Mouse (Mus musculus) spleen, adult 2 months (tissue): ENCODE results near the gene Thegl. TPM values are rescaled to one million over a fixed set of nuclear protein-coding genes. Genes with fewer than 3 reads are reported as not detected.

Experiments used
- DNase-seq, 2 experiments: peaks; one replicate each; pipeline versions ENCODE4 v3.0.0 to v3.0.0-alpha.2; 2012 to 2021; ENCODE audit warnings: low spot score in 2 of 2, low read depth in 1 of 2
- H3K27ac ChIP-seq: fragments of 200-500 bp; 2 replicates; pipeline ENCODE4 v1.5.1; 2012; ENCODE audit warnings: low read length, inconsistent platforms; ENCODE audit not compliant: insufficient read depth
- H3K27me3 ChIP-seq: fragments of 200-500 bp; 2 replicates; pipeline ENCODE4 v1.6.1; 2012; ENCODE audit warnings: mild to moderate bottlenecking, moderate library complexity, low read length, inconsistent platforms; ENCODE audit not compliant: control insufficient read depth, insufficient read depth
- H3K36me3 ChIP-seq: fragments of 200-500 bp; 2 replicates; pipeline ENCODE4 v1.6.1; 2012; ENCODE audit warnings: mild to moderate bottlenecking, low read length, inconsistent platforms; ENCODE audit not compliant: control insufficient read depth, insufficient read depth
- H3K4me1 ChIP-seq: fragments of 200-500 bp; 2 replicates; pipeline ENCODE4 v1.6.1; 2011; ENCODE audit warnings: inconsistent platforms; ENCODE audit not compliant: control insufficient read depth, insufficient read depth, insufficient read length
- H3K4me3 ChIP-seq: fragments of 200-500 bp; 2 replicates; pipeline ENCODE4 v1.5.1; 2011; ENCODE audit warnings: mild to moderate bottlenecking, inconsistent platforms; ENCODE audit not compliant: insufficient read depth, insufficient read length; ENCODE audit errors: extremely low read depth
- CTCF ChIP-seq: fragments of 200-500 bp; IDR thresholded peaks from 2 replicates; pipeline ENCODE4 v1.5.1; 2011; ENCODE audit warnings: mild to moderate bottlenecking, inconsistent platforms; ENCODE audit not compliant: insufficient read depth, insufficient read length, insufficient replicate concordance; ENCODE audit errors: extremely low read depth
- POLR2A ChIP-seq: fragments of 200-500 bp; IDR thresholded peaks from 2 replicates; pipeline ENCODE4 v1.6.1; 2011; ENCODE audit warnings: low read depth, low read length, inconsistent platforms
- WGBS: fragments of 180-500 bp; shearing (Covaris S2); methylation state at CpG from one replicate; pipeline ENCODE4 v1.1.7; 2018; 5-methylcytosine and 5-hydroxymethylcytosine counted together
- polyA plus RNA-seq: library from polyadenylated mRNA; depleted of rRNA; stranded (reverse); fragments of >200 nt; gene quantifications from 2 replicates; pipeline ENCODE4 v1.2.3, GENCODE M21; 2012

Thegl gene
- polyA plus RNA-seq, 1 experiment: not detected

GRCm38 (mm10) chr5:76984015-76984414 is 31.8 kb upstream of the Thegl start:
- Histone ChIP-seq H3K4me3 (no peak overlapping the region), H3K27ac (no peak overlapping the region), H3K4me1 (no peaks in the 10 kb centered on the region), H3K36me3 (peaks cover 47% of the 10 kb centered on the region), H3K27me3 (no peaks in the 10 kb centered on the region)
- WGBS: 92% methylated on average over 11 of the region's 11 CpGs
- TF ChIP-seq POLR2A: no peak
- no peak for TF ChIP-seq CTCF
- no peak for DNase-seq

- Histone ChIP-seq H3K27ac (no peak overlapping the region), H3K27me3 (no peaks in the 10 kb centered on the region), H3K4me1 (no peaks in the 10 kb centered on the region), H3K36me3 (peaks cover 45% of the 10 kb centered on the region), H3K4me3 (no peak overlapping the region)
- WGBS: 91% methylated on average over 3 of the region's 3 CpGs
- no peak for DNase-seq
- no peak for TF ChIP-seq POLR2A
- no peak for TF ChIP-seq CTCF
Observed at GRCm38 (mm10) chr5:76990789-76991188, 25.0 kb upstream of the Thegl start.

GRCm38 (mm10) chr5:76993174-76993814 is 22.5 kb upstream of the Thegl start:
- Histone ChIP-seq H3K36me3 (peaks cover 50% of the 10 kb centered on the region), H3K4me1 (no peaks in the 10 kb centered on the region), H3K4me3 (no peak overlapping the region), H3K27me3 (no peaks in the 10 kb centered on the region; the same call in 1 of the 2 replicates), H3K27ac (no peak overlapping the region)
- TF ChIP-seq POLR2A (no peak), CTCF (no peak)
- WGBS: 84% methylated on average over 5 of the region's 5 CpGs
- no peak for DNase-seq

- TF ChIP-seq CTCF (no peak), POLR2A (no peak)
- 71% methylated on average over 5 of the region's 5 CpGs for WGBS
- H3K4me3 ChIP-seq: no peak overlapping the region
- DNase-seq: no peak
- H3K36me3 ChIP-seq: peaks cover 35% of the 10 kb centered on the region
- H3K27ac ChIP-seq: no peak overlapping the region
- no peaks in the 10 kb centered on the region; the same call in 1 of the 2 replicates for H3K27me3 ChIP-seq
- no peaks in the 10 kb centered on the region for H3K4me1 ChIP-seq
Observed at GRCm38 (mm10) chr5:76998416-76998815, 17.4 kb upstream of the Thegl start.

- no peak for DNase-seq
- no peaks in the 10 kb centered on the region for H3K4me1 ChIP-seq
- no peak for TF ChIP-seq POLR2A
- no peak for TF ChIP-seq CTCF
- H3K4me3 ChIP-seq: no peak overlapping the region
- WGBS: 95% methylated on average over 17 of the region's 17 CpGs
- H3K36me3 ChIP-seq: peaks cover 21% of the 10 kb centered on the region
- no peak overlapping the region for H3K27ac ChIP-seq
- H3K27me3 ChIP-seq: no peaks in the 10 kb centered on the region; the same call in 1 of the 2 replicates
Observed at GRCm38 (mm10) chr5:77001192-77001591, 14.6 kb upstream of the Thegl start.

GRCm38 (mm10) chr5:77004051-77004821 is 11.6 kb upstream of the Thegl start, which contains the start of gene Arl9:
TSS of gene Arl9 (plus strand) at chr5:77004055.
- no peak for TF ChIP-seq POLR2A
- TF ChIP-seq CTCF: no peak
- Histone ChIP-seq H3K4me1 (no peaks in the 10 kb centered on the region), H3K27ac (no peak within 1 kb of the TSS), H3K27me3 (no peaks in the 10 kb centered on the region), H3K36me3 (peaks cover 3% of the 10 kb centered on the region), H3K4me3 (no peak within 1 kb of the TSS)
- DNase-seq: no peak
- 94% methylated on average over 6 of the region's 6 CpGs for WGBS
